Mouse (Mus musculus): ENCODE measurements around the gene Nxn. TPM values are rescaled to one million over a fixed set of nuclear protein-coding genes. Genes with fewer than 3 reads are reported as not detected.

Nxn gene
- total and polyA plus RNA-seq, 3 experiments, result 52.8 to 54.3 (median 53.0) TPM

DNA sequence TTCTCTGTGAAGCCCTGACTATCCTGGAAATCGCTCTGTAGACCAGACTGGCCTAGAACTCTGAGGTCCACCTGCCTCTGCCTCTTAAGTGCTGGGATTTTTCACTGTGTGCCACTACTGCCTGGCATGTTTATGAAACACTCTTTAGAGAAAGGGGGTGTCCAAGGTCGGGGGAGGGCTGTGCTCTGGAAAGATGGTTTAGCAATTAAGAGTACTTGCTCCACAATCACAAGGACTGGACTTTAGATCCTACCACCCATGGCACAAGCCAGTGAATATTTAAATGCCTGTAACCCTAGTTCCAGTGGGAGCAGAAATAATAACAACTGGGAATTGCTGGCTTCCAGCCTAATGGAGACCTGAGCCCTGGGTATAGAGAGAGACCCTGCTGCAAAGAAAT is 119.0 kb downstream of the Nxn start:
- no peak for DNase-seq (ENCODE audit: low read depth, low spot score)
- Histone ChIP-seq H3K79me2 (ENCODE audit: control insufficient read depth, insufficient read depth, low read length, poor library complexity) (no peaks in the 10 kb centered on the region), H3K27me3 (ENCODE audit: control insufficient read depth in 1 of 2, insufficient read depth in 2 of 2, low read length in 2 of 2) (no peaks in the 10 kb centered on the region), H3K9ac (ENCODE audit: control insufficient read depth, low read depth, low read length, poor library complexity, severe bottlenecking) (no peak overlapping the region), H3K27ac (ENCODE audit: control insufficient read depth, low read depth, low read length) (no peak overlapping the region), H3K4me3 (ENCODE audit: control insufficient read depth in 1 of 2, insufficient read depth in 1 of 2, low read depth in 2 of 2, low read length in 2 of 2) (no peak overlapping the region), H3K36me3 (ENCODE audit: control insufficient read depth in 1 of 2, insufficient read depth in 2 of 2, low read length in 2 of 2) (no peaks in the 10 kb centered on the region; a peak in 1 of 4 replicates), H3K4me1 (ENCODE audit: control insufficient read depth in 1 of 2, insufficient read depth in 2 of 2, low read length in 2 of 2) (no peaks in the 10 kb centered on the region), H3K9me3 (replicated peaks; ENCODE audit: insufficient read depth, low read length) (no peaks in the 10 kb centered on the region)
- TF ChIP-seq MEF2A (IDR thresholded peaks at IDR 0.05; ENCODE audit: extremely low read depth, insufficient replicate concordance, low read depth, low read length, poor library complexity, severe bottlenecking) (no peak), SIN3A (IDR thresholded peaks at IDR 0.05; ENCODE audit: low read length) (no peak), EP300 (IDR thresholded peaks at IDR 0.05; ENCODE audit: low read depth in 1 of 2, low read length in 2 of 2) (no peak), MAX (IDR thresholded peaks at IDR 0.05; ENCODE audit: low read length) (no peak), ZC3H11A (IDR thresholded peaks at IDR 0.05; ENCODE audit: low read depth, low read length) (no peak), NELFE (IDR thresholded peaks at IDR 0.05; ENCODE audit: low read depth, low read length) (no peak), MYB (IDR thresholded peaks at IDR 0.05; ENCODE audit: low read depth, low read length) (no peak), CHD1 (IDR thresholded peaks at IDR 0.05; ENCODE audit: low read depth, low read length) (no peak), CTCF (IDR thresholded peaks at IDR 0.05 in 2 of 3, conservative IDR thresholded peaks at IDR 0.05 in 1 of 3; ENCODE audit: control insufficient read depth in 1 of 3, insufficient read depth in 1 of 3, low read depth in 2 of 3, low read length in 3 of 3, poor library complexity in 1 of 3, severe bottlenecking in 1 of 3) (no peak), ZNF384 (IDR thresholded peaks at IDR 0.05; ENCODE audit: low read depth, low read length) (no peak), ZMIZ1 (IDR thresholded peaks at IDR 0.05; ENCODE audit: low read depth, low read length) (no peak), GATA1 (IDR thresholded peaks at IDR 0.05; ENCODE audit: low read depth, low read length) (no peak), TBP (IDR thresholded peaks at IDR 0.05; ENCODE audit: low read depth, low read length) (no peak), MYC (IDR thresholded peaks at IDR 0.05; ENCODE audit: low read depth, low read length) (no peak), MAZ (IDR thresholded peaks at IDR 0.05; ENCODE audit: low read depth, low read length) (no peak), TCF12 (IDR thresholded peaks at IDR 0.05; ENCODE audit: low read depth, low read length) (no peak)

DNA sequence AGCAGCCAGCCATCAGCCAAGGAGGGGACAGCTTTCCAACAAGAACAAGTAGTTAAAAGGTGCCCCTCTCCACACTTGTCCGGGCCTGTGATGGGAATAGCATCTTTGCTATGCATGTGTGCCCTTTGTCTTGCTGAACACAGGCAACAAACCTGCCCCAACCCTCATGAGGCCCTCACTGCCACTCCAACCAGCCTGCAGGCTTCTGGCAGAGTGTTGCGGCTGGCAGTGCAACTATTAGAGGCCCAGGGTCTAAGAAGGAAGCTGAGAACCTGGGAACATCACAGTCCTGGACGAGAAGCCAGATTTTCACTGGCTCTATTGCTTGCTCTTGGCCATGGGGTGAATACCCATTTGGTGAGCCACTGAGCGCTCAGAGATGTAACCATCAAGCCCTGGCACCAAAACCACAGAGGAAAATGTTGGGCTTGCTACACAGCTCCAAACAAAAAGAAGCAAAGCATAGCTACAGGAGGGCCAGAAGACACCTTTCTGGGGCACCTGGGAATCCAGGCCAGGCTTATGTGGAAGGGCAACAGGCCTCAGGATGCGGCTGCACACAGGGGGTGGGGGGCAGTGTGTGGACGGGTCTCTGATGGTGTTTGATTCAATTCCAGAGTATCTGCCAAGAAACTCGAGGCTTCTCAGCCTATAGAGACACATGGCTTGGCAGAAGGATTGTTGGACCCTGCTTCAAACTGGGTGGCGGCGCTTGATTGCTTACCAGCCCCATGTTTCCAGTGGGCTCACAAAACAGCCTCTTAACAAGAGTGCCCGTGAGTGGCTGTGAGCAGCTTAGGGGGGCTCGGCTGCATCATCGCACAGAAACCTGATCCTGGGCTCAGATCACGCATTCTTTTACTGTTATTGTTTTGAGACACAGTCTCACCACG is 119.7 kb downstream of the Nxn start:
- Histone ChIP-seq H3K4me3 (ENCODE audit: control insufficient read depth in 1 of 2, insufficient read depth in 1 of 2, low read depth in 2 of 2, low read length in 2 of 2) (no peak overlapping the region), H3K36me3 (ENCODE audit: control insufficient read depth in 1 of 2, insufficient read depth in 2 of 2, low read length in 2 of 2) (peaks cover 0 to 2% of the 10 kb centered on the region in 2 experiments; a peak in 1 of 4 replicates), H3K9me3 (replicated peaks; ENCODE audit: insufficient read depth, low read length) (no peaks in the 10 kb centered on the region), H3K27ac (ENCODE audit: control insufficient read depth, low read depth, low read length) (no peak overlapping the region), H3K4me1 (ENCODE audit: control insufficient read depth in 1 of 2, insufficient read depth in 2 of 2, low read length in 2 of 2) (no peaks in the 10 kb centered on the region), H3K79me2 (ENCODE audit: control insufficient read depth, insufficient read depth, low read length, poor library complexity) (no peaks in the 10 kb centered on the region), H3K9ac (ENCODE audit: control insufficient read depth, low read depth, low read length, poor library complexity, severe bottlenecking) (no peak overlapping the region), H3K27me3 (ENCODE audit: control insufficient read depth in 1 of 2, insufficient read depth in 2 of 2, low read length in 2 of 2) (no peaks in the 10 kb centered on the region)
- TF ChIP-seq POLR2A (IDR thresholded peaks at IDR 0.05; ENCODE audit: control insufficient read depth in 1 of 2, insufficient read depth in 1 of 2, low read depth in 1 of 2, low read length in 2 of 2, poor library complexity in 1 of 2), result no peak
- TF ChIP-seq ETS1 (IDR thresholded peaks at IDR 0.05; ENCODE audit: low read depth, low read length), result no peak
- no peak for TF ChIP-seq SIN3A (IDR thresholded peaks at IDR 0.05; ENCODE audit: low read length)
- no peak for TF ChIP-seq MAZ (IDR thresholded peaks at IDR 0.05; ENCODE audit: low read depth, low read length)
- TF ChIP-seq MYB (IDR thresholded peaks at IDR 0.05; ENCODE audit: low read depth, low read length), result no peak
- no peak for TF ChIP-seq ZMIZ1 (IDR thresholded peaks at IDR 0.05; ENCODE audit: low read depth, low read length)
- no peak for DNase-seq (ENCODE audit: low read depth, low spot score)
